Mouse (Mus musculus) embryonic fibroblast, embryonic 13.5 days (primary cell): ENCODE results near the gene Camk2g. TPM values are rescaled to one million over a fixed set of nuclear protein-coding genes. Genes with fewer than 3 reads are reported as not detected.
A peak's percentile ranks its signal among the peaks of the same experiment; 100 is the strongest.

Source experiments
- H3K27ac ChIP-seq: 2 replicates; pipeline ENCODE4 v1.5.1; 2012; ENCODE audit warnings: low read length, control low read depth, inconsistent platforms; ENCODE audit not compliant: insufficient read depth
- H3K4me1 ChIP-seq: 2 replicates; pipeline ENCODE4 v1.6.1; 2011; ENCODE audit warnings: low read length; ENCODE audit not compliant: control insufficient read depth, insufficient read depth
- H3K4me3 ChIP-seq: 2 replicates; pipeline ENCODE4 v1.5.1; 2011; ENCODE audit warnings: mild to moderate bottlenecking, control low read depth, low read length; ENCODE audit not compliant: insufficient read depth
- CTCF ChIP-seq: IDR thresholded peaks from 2 replicates; pipeline ENCODE4 v1.5.1; 2011; ENCODE audit warnings: mild to moderate bottlenecking, control low read depth, low read length, moderate library complexity, borderline replicate concordance; ENCODE audit not compliant: insufficient read depth
- POLR2A ChIP-seq: IDR thresholded peaks from 2 replicates; pipeline ENCODE4 v1.6.1; 2011; ENCODE audit warnings: low read depth, mild to moderate bottlenecking, control low read depth, low read length, moderate library complexity
- polyA plus RNA-seq: library from polyadenylated mRNA; stranded (reverse); fragments of >200 nt; gene quantifications from 2 replicates; pipeline ENCODE4 v1.2.4, GENCODE M21; 2011; ENCODE audit warnings: low read depth; ENCODE audit not compliant: missing spikeins, insufficient read length

The Camk2g gene
- polyA plus RNA-seq, 1 experiment, result 105 TPM

GRCm38 (mm10) chr14:20798300-20798699 is 4.4 kb upstream of the Camk2g start:
- no peak overlapping the region for H3K27ac ChIP-seq
- H3K4me1 ChIP-seq, result peaks cover 5% of the 10 kb centered on the region
- TF ChIP-seq CTCF (no peak), POLR2A (no peak)
- H3K4me3 ChIP-seq, result no peak overlapping the region

GRCm38 (mm10) chr14:20796643-20797042 is 2.8 kb upstream of the Camk2g start:
- peaks cover 5% of the 10 kb centered on the region for H3K4me1 ChIP-seq
- H3K27ac ChIP-seq, result no peak overlapping the region
- H3K4me3 ChIP-seq, result no peak overlapping the region
- TF ChIP-seq POLR2A (no peak), CTCF (no peak)

GRCm38 (mm10) chr14:20796170-20796569 is 2.3 kb upstream of the Camk2g start:
- Histone ChIP-seq H3K4me1 (peaks cover 5% of the 10 kb centered on the region), H3K27ac (peak overlapping the region; percentile 16; the same call in 1 of the 2 replicates), H3K4me3 (no peak overlapping the region)
- TF ChIP-seq CTCF, result no peak
- TF ChIP-seq POLR2A, result 0 out of 2 replicates have a peak, but pooled peaks have one; percentile 24

DNA sequence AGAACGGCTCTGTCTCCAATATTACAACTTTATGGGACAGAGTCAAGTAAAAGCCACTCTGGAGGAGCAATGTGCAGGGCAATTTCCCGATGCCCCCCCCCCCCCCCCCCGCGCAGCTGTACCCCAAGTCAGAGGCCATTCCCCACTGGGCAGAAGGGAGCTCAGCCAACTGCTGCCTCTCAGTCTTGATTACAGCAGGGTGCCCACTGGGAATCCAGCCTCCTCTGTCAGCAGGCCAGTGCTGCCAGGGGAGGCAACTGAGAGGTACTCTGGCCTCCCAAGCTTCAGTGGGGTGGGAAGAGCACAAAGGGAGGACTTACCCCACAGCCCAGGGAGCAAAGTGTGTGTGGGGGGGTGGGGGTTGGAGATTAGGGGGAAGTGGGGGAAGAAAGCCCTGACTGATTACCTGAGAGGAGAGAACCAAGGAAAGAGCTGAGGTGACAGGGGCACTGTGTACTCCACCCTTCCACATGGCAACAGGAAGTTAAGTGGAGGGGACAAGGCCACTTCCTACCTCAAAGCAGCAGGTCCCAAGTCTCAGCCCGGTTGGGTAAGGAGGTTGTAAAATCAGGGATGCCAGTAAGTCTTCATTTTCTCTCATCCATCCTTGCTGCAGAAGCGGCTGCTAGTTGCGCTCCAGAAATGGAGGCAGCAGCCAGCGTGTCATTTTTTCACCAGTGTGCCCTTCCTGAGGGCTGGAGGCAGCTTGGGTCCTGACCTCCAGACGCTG is 1.7 kb upstream of the Camk2g start:
- Histone ChIP-seq H3K27ac (peak overlapping the region; percentile 16; the same call in 1 of the 2 replicates), H3K4me1 (peaks cover 5% of the 10 kb centered on the region), H3K4me3 (no peak overlapping the region; the same call in 1 of the 2 replicates)
- TF ChIP-seq CTCF, result no peak
- peak; percentile 33; the same call in 1 of the 2 replicates for TF ChIP-seq POLR2A

- H3K27ac ChIP-seq, result peak overlapping the region; percentile 83
- peaks cover 7% of the 10 kb centered on the region for H3K4me1 ChIP-seq
- peak overlapping the region; percentile 77 for H3K4me3 ChIP-seq
- TF ChIP-seq POLR2A (peak; percentile 34), CTCF (no peak)
Observed at GRCm38 (mm10) chr14:20794589-20794988, 701 bp upstream of the Camk2g start.

- Histone ChIP-seq H3K4me1 (peaks cover 7% of the 10 kb centered on the region), H3K27ac (no peak overlapping the region), H3K4me3 (peak overlapping the region; percentile 53)
- TF ChIP-seq POLR2A, result no peak
- TF ChIP-seq CTCF, result no peak
Observed at GRCm38 (mm10) chr14:20792922-20793757, 748 bp downstream of the Camk2g start.

GRCm38 (mm10) chr14:20792243-20792921 is 1.5 kb downstream of the Camk2g start:
- H3K27ac ChIP-seq, result no peak overlapping the region
- peak overlapping the region; percentile 53 for H3K4me3 ChIP-seq
- TF ChIP-seq CTCF (no peak), POLR2A (no peak)
- H3K4me1 ChIP-seq, result peaks cover 7% of the 10 kb centered on the region

GRCm38 (mm10) chr14:20791511-20792242 is 2.2 kb downstream of the Camk2g start:
- TF ChIP-seq POLR2A, result no peak
- Histone ChIP-seq H3K4me1 (peaks cover 7% of the 10 kb centered on the region), H3K4me3 (peak overlapping the region; percentile 53), H3K27ac (no peak overlapping the region)

DNA sequence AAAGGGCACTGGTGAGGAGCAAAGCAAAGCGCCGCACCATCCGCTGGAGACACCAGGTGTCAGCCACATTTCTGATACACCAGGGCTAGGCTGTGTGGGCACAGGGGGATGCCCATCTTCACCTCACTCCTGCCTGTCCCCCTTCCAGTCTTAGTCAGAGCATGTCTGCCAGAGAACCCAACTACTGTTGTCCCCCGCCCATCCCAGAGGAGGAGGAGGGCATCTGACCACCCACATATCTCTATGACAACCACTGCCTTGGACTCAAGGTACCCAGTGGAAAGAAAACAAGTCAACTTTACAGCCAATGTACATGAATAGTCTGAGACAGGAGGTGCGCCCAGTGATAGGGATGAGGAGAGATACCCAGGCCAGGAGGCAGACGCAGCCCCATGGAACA is 2.9 kb downstream of the Camk2g start:
- Histone ChIP-seq H3K4me3 (no peak overlapping the region), H3K4me1 (peaks cover 5% of the 10 kb centered on the region), H3K27ac (no peak overlapping the region)
- no peak for TF ChIP-seq CTCF
- no peak for TF ChIP-seq POLR2A
